Mouse (Mus musculus): ENCODE results near the gene Bcl7c. TPM values are rescaled to one million over a fixed set of nuclear protein-coding genes. Genes with fewer than 3 reads are reported as not detected.

Bcl7c gene
- polyA plus RNA-seq, 1 experiment = 94.7 TPM

GRCm38 (mm10) chr7:127680541-127680940, 28.2 kb downstream of the Bcl7c start:
- H3K79me2 ChIP-seq (ENCODE audit: control insufficient read depth, insufficient read depth) = no peaks in the 10 kb centered on the region
- H3K36me3 ChIP-seq (ENCODE audit: control insufficient read depth, insufficient read depth) = no peaks in the 10 kb centered on the region
- no peak overlapping the region for H3K4me3 ChIP-seq
- H3K27me3 ChIP-seq (ENCODE audit: control insufficient read depth, insufficient read depth, insufficient read length) = no peaks in the 10 kb centered on the region
- TF ChIP-seq MYOG (IDR thresholded peaks at IDR 0.05; ENCODE audit: control insufficient read depth in 1 of 3, insufficient read depth in 1 of 3, insufficient read length in 2 of 3, low read depth in 2 of 3) (no peak), MAX (IDR thresholded peaks at IDR 0.05; ENCODE audit: low read depth) (no peak), MYOD1 (IDR thresholded peaks at IDR 0.05; ENCODE audit: control insufficient read depth in 1 of 3, insufficient read length in 2 of 3, low read depth in 2 of 3) (no peak), USF1 (IDR thresholded peaks at IDR 0.05; ENCODE audit: low read depth) (no peak), POLR2AphosphoS2 (IDR thresholded peaks at IDR 0.05; ENCODE audit: insufficient read length, low read depth) (no peak)
- no peak overlapping the region for H3K4me2 ChIP-seq (ENCODE audit: low read depth)
- no peak overlapping the region for H3ac ChIP-seq (ENCODE audit: control insufficient read depth, insufficient read length)

DNA sequence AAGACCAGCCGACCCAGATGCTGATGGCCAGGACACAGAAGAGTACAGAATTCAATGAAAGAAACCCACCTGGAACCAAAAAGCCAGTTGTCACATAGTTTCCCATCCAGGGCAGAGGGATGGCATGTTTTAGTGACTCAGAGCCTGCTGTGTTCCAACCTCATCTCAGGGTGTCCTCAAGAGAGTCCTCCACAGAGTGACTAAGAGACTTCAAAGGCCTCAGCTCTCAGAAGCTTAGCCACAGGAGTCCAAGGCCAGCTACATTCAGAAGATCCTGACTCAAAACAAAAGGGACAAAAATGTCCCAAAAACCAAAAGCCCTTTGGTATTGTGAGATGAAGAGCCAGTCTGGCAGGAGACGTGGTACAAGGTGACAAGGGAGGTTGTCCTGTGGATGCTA, 29.9 kb downstream of the Bcl7c start:
- no peak overlapping the region for H3K4me3 ChIP-seq
- no peak overlapping the region for H3ac ChIP-seq (ENCODE audit: control insufficient read depth, insufficient read length)
- no peaks in the 10 kb centered on the region for H3K36me3 ChIP-seq (ENCODE audit: control insufficient read depth, insufficient read depth)
- no peaks in the 10 kb centered on the region for H3K27me3 ChIP-seq (ENCODE audit: control insufficient read depth, insufficient read depth, insufficient read length)
- H3K4me2 ChIP-seq (ENCODE audit: low read depth) = no peak overlapping the region
- H3K79me2 ChIP-seq (ENCODE audit: control insufficient read depth, insufficient read depth) = no peaks in the 10 kb centered on the region
- TF ChIP-seq REST (IDR thresholded peaks at IDR 0.05; ENCODE audit: insufficient read depth, insufficient read length) = no peak
- no peak for TF ChIP-seq POLR2AphosphoS2 (IDR thresholded peaks at IDR 0.05; ENCODE audit: insufficient read length, low read depth)
- no peak for TF ChIP-seq TCF3 (IDR thresholded peaks at IDR 0.05; ENCODE audit: insufficient read length, low read depth)
- no peak for TF ChIP-seq E2F4 (IDR thresholded peaks at IDR 0.05; ENCODE audit: insufficient read depth)
- TF ChIP-seq MAX (IDR thresholded peaks at IDR 0.05; ENCODE audit: low read depth) = no peak
- no peak for TF ChIP-seq CEBPB (IDR thresholded peaks at IDR 0.05; ENCODE audit: insufficient read depth, poor library complexity, severe bottlenecking)
- no peak for TF ChIP-seq TCF12 (IDR thresholded peaks at IDR 0.05; ENCODE audit: insufficient read depth, poor library complexity, severe bottlenecking)
- no peak for TF ChIP-seq MYOD1 (IDR thresholded peaks at IDR 0.05; ENCODE audit: control insufficient read depth in 1 of 3, insufficient read length in 2 of 3, low read depth in 2 of 3)

- Histone ChIP-seq H3ac (ENCODE audit: control insufficient read depth, insufficient read length) (no peak overlapping the region), H3K4me3 (no peak overlapping the region), H3K4me2 (ENCODE audit: low read depth) (no peak overlapping the region), H3K79me2 (ENCODE audit: control insufficient read depth, insufficient read depth) (no peaks in the 10 kb centered on the region), H3K27me3 (ENCODE audit: control insufficient read depth, insufficient read depth, insufficient read length) (no peaks in the 10 kb centered on the region), H3K36me3 (ENCODE audit: control insufficient read depth, insufficient read depth) (no peaks in the 10 kb centered on the region)
- TF ChIP-seq MAX (IDR thresholded peaks at IDR 0.05; ENCODE audit: low read depth) (no peak), MYOG (IDR thresholded peaks at IDR 0.05; ENCODE audit: control insufficient read depth in 1 of 3, insufficient read depth in 1 of 3, insufficient read length in 2 of 3, low read depth in 2 of 3) (no peak), USF1 (IDR thresholded peaks at IDR 0.05; ENCODE audit: low read depth) (no peak), TCF12 (IDR thresholded peaks at IDR 0.05; ENCODE audit: insufficient read depth, poor library complexity, severe bottlenecking) (no peak), CEBPB (IDR thresholded peaks at IDR 0.05; ENCODE audit: insufficient read depth, poor library complexity, severe bottlenecking) (no peak), SRF (IDR thresholded peaks at IDR 0.05; ENCODE audit: control insufficient read depth, insufficient read length, low read depth) (no peak), POLR2AphosphoS2 (IDR thresholded peaks at IDR 0.05; ENCODE audit: insufficient read length, low read depth) (no peak), POLR2A (IDR thresholded peaks at IDR 0.05; ENCODE audit: insufficient read length, low read depth) (no peak), MYOD1 (IDR thresholded peaks at IDR 0.05; ENCODE audit: control insufficient read depth in 1 of 3, insufficient read length in 2 of 3, low read depth in 2 of 3) (no peak), TCF3 (IDR thresholded peaks at IDR 0.05; ENCODE audit: insufficient read length, low read depth) (no peak), E2F4 (IDR thresholded peaks at IDR 0.05; ENCODE audit: insufficient read depth) (no peak), REST (IDR thresholded peaks at IDR 0.05; ENCODE audit: insufficient read depth, insufficient read length) (no peak)
These were observed 31.1 kb downstream of the Bcl7c start for GRCm38 (mm10) chr7:127677609-127678008.

DNA sequence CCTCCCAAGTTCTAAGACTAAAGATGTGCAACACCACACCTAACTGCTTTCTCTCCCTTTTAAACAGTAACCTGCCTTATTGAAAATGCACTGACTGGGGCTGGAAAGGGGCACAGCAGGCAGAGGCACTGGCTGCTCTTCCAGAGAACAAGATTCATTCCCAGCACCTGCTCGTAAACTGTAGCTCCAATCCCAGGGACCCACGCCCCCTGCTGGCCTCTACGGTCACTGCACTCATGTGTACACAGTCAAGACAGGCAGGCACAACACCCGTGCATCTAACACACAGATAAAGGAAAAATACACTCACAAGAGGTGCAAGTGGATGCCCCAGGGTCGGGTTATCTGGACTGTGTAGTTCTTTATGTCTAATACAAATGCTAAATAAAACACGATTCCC, 31.7 kb downstream of the Bcl7c start:
- TF ChIP-seq SRF (IDR thresholded peaks at IDR 0.05; ENCODE audit: control insufficient read depth, insufficient read length, low read depth) = no peak
- no peak for TF ChIP-seq USF1 (IDR thresholded peaks at IDR 0.05; ENCODE audit: low read depth)
- TF ChIP-seq TCF12 (IDR thresholded peaks at IDR 0.05; ENCODE audit: insufficient read depth, poor library complexity, severe bottlenecking) = no peak
- TF ChIP-seq CEBPB (IDR thresholded peaks at IDR 0.05; ENCODE audit: insufficient read depth, poor library complexity, severe bottlenecking) = no peak
- TF ChIP-seq POLR2AphosphoS2 (IDR thresholded peaks at IDR 0.05; ENCODE audit: insufficient read length, low read depth) = no peak
- TF ChIP-seq MYOD1 (IDR thresholded peaks at IDR 0.05; ENCODE audit: control insufficient read depth in 1 of 3, insufficient read length in 2 of 3, low read depth in 2 of 3) = peak in 1 of 3 experiments; percentile 20
- no peak for TF ChIP-seq POLR2A (IDR thresholded peaks at IDR 0.05; ENCODE audit: insufficient read length, low read depth)
- Histone ChIP-seq H3K36me3 (ENCODE audit: control insufficient read depth, insufficient read depth) (no peaks in the 10 kb centered on the region), H3ac (ENCODE audit: control insufficient read depth, insufficient read length) (no peak overlapping the region), H3K4me3 (no peak overlapping the region), H3K27me3 (ENCODE audit: control insufficient read depth, insufficient read depth, insufficient read length) (no peaks in the 10 kb centered on the region), H3K4me2 (ENCODE audit: low read depth) (no peak overlapping the region), H3K79me2 (ENCODE audit: control insufficient read depth, insufficient read depth) (no peaks in the 10 kb centered on the region)

- Histone ChIP-seq H3K27me3 (ENCODE audit: control insufficient read depth, insufficient read depth, insufficient read length) (no peaks in the 10 kb centered on the region), H3ac (ENCODE audit: control insufficient read depth, insufficient read length) (no peak overlapping the region), H3K4me3 (no peak overlapping the region), H3K4me2 (ENCODE audit: low read depth) (no peak overlapping the region), H3K36me3 (ENCODE audit: control insufficient read depth, insufficient read depth) (no peaks in the 10 kb centered on the region), H3K79me2 (ENCODE audit: control insufficient read depth, insufficient read depth) (no peaks in the 10 kb centered on the region)
- TF ChIP-seq TCF12 (IDR thresholded peaks at IDR 0.05; ENCODE audit: insufficient read depth, poor library complexity, severe bottlenecking) = no peak
- TF ChIP-seq CEBPB (IDR thresholded peaks at IDR 0.05; ENCODE audit: insufficient read depth, poor library complexity, severe bottlenecking) = no peak
- TF ChIP-seq POLR2AphosphoS2 (IDR thresholded peaks at IDR 0.05; ENCODE audit: insufficient read length, low read depth) = no peak
- TF ChIP-seq SRF (IDR thresholded peaks at IDR 0.05; ENCODE audit: control insufficient read depth, insufficient read length, low read depth) = no peak
- TF ChIP-seq USF1 (IDR thresholded peaks at IDR 0.05; ENCODE audit: low read depth) = no peak
- TF ChIP-seq MYOD1 (IDR thresholded peaks at IDR 0.05; ENCODE audit: control insufficient read depth in 1 of 3, insufficient read length in 2 of 3, low read depth in 2 of 3) = no peak
- TF ChIP-seq POLR2A (IDR thresholded peaks at IDR 0.05; ENCODE audit: insufficient read length, low read depth) = no peak
- TF ChIP-seq MAX (IDR thresholded peaks at IDR 0.05; ENCODE audit: low read depth) = no peak
- no peak for TF ChIP-seq MYOG (IDR thresholded peaks at IDR 0.05; ENCODE audit: control insufficient read depth in 1 of 3, insufficient read depth in 1 of 3, insufficient read length in 2 of 3, low read depth in 2 of 3)
- no peak for TF ChIP-seq TCF3 (IDR thresholded peaks at IDR 0.05; ENCODE audit: insufficient read length, low read depth)
- no peak for TF ChIP-seq REST (IDR thresholded peaks at IDR 0.05; ENCODE audit: insufficient read depth, insufficient read length)
- no peak for TF ChIP-seq E2F4 (IDR thresholded peaks at IDR 0.05; ENCODE audit: insufficient read depth)
These were observed 33.3 kb downstream of the Bcl7c start for GRCm38 (mm10) chr7:127675391-127675811.

All from myocyte (in vitro differentiated cells).